Mouse (Mus musculus) T-helper 2 cell (primary cell): Measurements from ENCODE around the gene Gnai2.

ENCODE experiments used
- in situ Hi-C: fragments of 300-600 bp; cut with MboI, MseI; formaldehyde crosslinking; loops from one replicate; pipeline ENCODE4 v1.15.1; 2025; ENCODE audit warnings: high pct_unique_total_duplicates

Gene Gnai2

DNA sequence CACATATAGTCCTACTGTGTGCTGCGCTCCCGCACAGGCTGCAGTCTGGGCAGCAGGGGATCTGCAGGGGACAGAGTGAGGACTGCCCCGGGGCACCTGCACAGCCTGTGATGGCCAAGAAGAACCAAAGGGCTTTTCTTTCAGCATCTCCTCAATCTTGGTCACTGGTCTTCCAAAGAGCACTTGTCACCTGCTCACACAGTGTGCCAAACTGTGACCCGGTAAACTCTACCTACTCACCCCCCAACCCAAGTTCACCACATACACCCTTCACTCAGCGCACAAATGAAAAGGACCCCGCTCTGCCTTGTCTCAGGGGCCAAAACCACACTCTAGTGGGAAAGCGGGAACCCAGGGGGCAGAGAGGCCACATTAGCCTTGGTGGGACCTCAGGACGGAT lies 3.3 kb downstream of the Gnai2 start:
- in situ Hi-C loops: no loop called here

DNA sequence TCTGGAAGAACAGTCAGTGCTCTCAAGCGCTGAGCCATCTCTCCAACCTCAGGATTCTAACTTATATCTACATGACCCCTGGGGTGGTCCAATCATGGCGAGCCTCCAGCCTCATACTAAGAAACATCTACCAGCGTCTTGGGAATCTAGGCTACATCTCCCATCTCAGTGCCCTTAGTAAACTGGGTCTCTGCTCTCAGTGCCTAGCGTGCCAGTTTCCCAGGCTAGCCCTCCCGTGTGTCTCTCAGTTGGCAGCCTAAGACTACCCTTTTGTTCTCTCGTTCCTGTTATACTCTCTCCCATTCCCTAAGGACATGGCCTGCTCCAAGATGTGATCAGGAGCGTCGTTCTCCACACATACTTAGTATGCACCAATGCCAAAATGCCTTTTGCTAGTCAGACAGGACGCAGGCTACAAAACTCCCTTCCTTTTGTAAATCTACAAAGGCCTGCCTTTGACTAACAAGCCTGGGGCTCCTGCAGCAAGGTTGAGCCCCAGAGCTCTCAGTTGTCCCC lies 3.8 kb downstream of the Gnai2 start:
- in situ Hi-C loops: no loop called here

- in situ Hi-C loops: no loop called here
Measured at GRCm38 (mm10) chr9:107630576-107630975, 4.6 kb downstream of the Gnai2 start.

- in situ Hi-C loops: no loop called here
Measured at GRCm38 (mm10) chr9:107629901-107630425, 5.2 kb downstream of the Gnai2 start.

- in situ Hi-C loops: no loop called here
Measured at GRCm38 (mm10) chr9:107629411-107629730, 5.8 kb downstream of the Gnai2 start.

DNA sequence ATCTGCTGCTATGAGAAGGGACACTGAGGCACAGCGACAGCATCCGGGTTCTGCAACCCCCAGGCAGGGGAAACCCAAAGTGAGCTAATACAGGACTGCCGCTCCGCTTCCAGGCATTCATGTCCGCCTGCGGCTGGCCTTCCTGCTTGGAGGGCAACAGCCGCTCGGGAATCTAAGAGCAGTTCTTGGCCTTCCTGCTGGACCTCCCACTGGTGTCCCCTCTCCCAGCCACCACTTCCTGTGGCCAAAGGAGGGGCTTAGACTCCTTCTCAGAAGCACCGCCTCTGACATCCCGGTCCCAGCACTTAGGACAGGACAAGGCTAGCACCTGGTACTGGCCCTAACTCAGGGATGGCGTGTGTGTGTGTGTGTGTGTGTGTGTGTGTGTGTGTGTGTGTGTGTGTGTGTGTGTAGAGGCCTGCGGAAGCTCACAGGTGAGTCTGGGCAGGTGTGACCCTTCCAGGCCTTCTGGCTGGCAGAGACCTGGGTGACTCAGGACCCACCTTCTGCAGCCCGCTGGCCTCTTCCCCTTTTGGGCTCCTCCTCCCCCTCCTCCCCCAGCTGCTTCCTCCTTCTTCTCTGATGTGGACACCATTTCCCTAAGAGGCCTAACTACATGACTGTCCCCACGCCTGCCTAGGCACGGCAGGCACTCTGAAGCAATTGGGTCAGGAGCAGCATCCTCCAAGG lies 6.3 kb downstream of the Gnai2 start:
- in situ Hi-C loops: no loop called here

DNA sequence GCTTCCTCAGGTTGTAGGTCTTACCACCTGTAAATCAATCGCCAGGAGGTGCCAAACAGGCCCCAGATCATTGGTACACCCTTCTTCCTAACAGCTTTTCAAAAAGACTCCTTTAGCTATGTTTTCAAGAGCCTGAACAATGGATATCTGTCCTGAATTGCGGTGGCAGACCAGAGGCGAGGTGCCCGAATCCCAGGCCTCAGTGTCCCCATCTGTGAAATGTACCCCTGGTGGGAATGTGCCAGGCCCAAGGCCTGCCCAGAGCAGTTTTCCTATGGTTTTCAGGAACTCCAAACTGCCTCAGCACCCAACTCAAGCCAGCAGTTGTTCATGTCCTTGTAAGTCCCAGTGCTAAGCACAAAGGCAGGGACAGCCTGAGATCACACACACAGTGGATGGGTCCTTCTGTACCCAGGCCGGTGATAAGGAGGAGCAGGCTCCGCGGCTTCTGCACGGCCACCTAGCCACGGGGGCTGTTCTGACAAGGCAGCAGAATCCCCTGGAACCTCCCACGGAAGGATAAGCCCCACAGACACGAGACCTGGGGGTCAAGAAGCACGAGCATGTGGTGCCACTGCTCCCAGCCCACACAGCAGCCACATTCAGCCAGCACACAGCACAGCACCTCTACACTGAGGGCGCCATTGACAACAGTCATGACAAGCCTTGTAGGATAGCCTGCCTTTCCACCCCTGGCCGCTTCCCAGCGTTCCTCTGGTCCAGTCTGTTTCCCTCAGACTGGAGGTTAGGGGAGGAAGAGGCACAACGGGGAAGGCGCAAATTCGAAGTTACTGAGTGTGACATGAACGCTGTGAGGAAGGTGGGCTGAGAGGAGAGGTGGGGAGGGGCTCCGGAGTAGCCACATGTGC lies 7.5 kb downstream of the Gnai2 start:
- in situ Hi-C loops: no loop called here

GRCm38 (mm10) chr9:107626844-107627277 lies 8.3 kb downstream of the Gnai2 start:
- in situ Hi-C loops: no loop called here

DNA sequence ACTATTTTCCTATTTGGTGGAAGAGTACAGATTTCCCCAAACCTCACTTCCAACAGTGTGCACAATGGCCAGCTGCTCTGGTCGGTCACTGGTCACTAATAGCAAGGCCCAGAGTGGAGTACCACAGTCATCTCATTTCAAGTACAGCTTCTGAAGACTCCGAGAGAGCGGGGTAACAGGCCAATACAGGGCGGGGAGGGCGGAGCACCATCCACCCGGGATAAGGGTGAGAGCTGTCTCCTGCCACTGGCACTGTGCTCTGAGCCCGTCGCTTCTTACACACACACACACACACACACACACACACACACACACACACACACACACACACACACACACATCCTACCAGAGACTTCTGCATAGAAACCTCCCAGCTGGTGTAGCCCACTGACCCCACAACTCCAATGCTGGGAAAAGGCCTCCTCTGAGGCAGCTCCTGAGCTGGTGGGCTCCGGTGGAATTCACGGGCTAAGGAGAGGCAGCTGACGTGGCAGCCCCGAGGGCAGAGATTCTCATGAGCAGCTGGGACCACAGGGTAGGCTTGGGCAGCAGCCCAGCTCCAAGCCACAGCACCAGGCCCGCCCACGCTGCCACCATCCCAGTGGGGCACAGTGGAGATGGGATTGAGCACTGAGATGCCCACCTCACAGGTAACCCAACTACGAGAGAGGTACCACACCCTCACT lies 8.9 kb downstream of the Gnai2 start:
- in situ Hi-C loops: no loop called here

DNA sequence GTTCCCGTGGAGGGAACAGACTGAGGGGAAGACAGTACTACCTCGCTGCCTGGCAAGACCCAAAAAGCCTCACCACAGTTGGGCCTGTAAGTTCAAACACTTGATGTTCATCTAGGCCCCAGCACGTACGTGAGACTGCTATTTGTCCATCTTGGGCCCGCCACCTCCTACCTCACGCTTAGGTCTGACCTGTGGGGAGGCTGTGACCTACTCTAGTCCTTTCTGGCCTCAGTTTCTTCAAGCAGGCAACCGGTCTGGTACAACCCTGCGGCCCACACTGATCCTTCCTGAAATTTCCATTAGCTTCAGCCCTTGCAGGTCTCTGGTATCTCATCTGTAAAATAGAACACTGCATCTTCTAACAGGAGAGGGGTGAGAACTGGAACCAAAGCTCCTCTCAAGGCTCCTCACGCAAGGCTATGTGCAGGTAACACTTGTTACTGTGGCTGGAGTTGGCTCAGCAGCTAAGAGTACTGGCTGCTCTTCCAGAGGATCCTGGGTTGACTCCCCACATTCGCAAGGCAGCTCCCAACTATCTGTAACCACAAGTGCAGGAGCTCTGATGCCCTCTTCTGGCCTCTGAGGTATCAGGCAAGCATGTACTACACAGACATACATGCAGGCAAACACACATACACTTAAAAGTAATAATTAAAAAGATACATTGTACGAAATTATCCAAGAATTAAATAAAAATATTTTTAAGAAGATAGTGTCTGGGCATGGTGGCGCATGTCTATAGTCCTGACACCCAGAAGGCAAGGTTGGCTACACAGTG lies 9.6 kb downstream of the Gnai2 start:
- in situ Hi-C loops: no loop called here

- in situ Hi-C loops: no loop called here
Measured at GRCm38 (mm10) chr9:107624951-107625350, 10.2 kb downstream of the Gnai2 start.

- in situ Hi-C loops: no loop called here
Measured at GRCm38 (mm10) chr9:107624539-107624938, 10.6 kb downstream of the Gnai2 start.

GRCm38 (mm10) chr9:107620954-107621353 lies 14.2 kb downstream of the Gnai2 start:
- in situ Hi-C loops: no loop called here

DNA sequence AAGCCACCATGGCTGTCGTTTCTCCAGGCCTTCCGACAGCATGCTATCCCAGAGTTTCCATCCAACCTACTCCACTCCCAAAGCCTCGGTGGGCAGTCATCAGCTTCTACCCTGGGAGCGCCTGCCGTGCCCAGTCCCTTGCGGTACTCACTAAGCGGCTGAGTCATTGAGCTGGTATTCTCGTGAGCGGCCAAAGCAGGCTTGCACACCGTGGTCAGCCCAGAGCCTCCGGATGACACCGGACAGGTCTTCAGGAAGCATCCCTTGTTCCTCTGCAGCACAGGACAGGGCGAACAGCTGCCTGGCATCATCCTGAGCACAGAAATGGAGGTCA lies 15.7 kb downstream of the Gnai2 start:
- in situ Hi-C loops: no loop called here

DNA sequence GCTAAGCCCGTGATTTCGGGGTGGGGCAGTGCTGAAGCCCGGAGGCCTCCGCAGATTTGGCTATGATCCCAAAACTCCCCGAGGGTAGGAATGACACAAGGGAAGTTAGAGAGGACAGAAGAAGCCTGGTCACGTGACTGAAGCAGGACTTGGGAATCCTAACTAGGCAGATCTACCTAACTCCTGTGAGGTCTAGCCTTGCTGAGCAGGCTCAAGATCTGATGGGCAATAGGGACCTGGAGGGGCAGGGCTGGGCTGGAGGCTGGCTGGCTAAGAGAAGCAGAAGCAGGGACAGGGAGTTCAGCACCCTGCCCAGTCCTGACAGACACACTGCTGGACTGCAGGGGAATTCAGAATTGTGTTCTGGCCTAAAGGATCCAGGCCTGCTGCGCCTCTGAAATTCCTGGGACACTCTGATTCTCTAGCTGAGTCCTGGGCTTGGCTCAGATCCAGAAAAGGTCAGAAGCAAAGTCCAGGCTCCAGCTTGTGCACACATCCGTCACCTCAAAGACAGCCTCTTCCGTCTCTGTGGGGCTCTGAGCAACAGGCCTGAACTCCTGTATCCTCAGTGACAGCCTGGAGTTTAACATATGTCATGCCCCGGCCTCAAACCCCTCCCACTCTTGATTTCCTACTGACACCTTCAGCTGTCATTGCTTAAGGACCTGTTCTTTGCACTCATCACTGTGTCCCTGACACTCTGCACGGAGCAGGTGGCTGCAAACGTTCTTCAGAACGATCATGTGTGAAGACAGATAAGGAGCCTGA lies 16.2 kb downstream of the Gnai2 start:
- in situ Hi-C loops: no loop called here

- in situ Hi-C loops: no loop called here
Measured at GRCm38 (mm10) chr9:107618098-107618497, 17.1 kb downstream of the Gnai2 start.

DNA sequence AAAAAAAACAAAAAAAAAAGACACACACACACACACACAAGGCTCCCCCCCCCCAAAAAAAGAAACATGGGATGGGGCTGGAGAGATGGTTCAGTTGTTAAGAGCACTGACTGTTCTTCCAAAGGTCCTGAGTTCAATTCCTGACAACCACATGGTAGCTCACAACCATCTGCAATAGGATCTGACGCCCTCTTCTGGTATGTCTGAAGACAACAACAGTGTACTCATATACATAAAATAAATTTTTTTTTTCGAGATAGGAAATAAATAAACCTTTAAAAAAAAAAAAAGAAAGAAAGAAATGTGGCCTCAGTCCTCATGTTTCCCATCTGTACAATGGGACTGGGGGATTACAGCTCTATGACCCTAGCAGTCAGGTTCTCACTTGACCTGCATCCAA lies 17.7 kb downstream of the Gnai2 start:
- in situ Hi-C loops: no loop called here

DNA sequence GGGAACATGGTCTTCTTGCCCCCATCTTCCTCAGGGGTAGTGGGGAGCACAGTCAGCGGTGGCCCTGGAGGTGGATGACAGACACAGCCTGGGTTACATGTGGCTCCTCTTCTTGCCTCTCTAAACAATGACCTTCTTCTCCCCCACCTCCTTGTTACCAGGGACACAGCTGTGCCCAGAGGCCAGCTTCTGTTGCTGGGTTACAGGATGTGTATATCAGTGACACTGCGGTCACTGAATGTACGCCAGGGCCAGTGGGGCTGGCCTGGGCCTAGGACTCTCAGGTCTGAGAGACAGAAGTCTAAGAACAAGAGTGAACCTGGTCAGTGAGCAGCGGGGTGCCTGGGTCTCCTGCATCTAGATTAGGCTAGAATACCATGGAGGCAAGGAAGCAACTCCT lies 20.1 kb downstream of the Gnai2 start:
- in situ Hi-C loops: no loop called here

GRCm38 (mm10) chr9:107612945-107613569 lies 22.1 kb downstream of the Gnai2 start:
- in situ Hi-C loops: no loop called here
